Mouse (Mus musculus) frontal cortex, postnatal 25 days (tissue): ENCODE results near the gene Resp18.
A peak's percentile ranks its signal among the peaks of the same experiment; 100 is the strongest.

Experiments
- DNase-seq, 2 experiments: peaks; one replicate each; pipeline ENCODE4 v3.0.0; 2022; ENCODE audit warnings: low spot score in 2 of 2

Resp18 gene

DNA sequence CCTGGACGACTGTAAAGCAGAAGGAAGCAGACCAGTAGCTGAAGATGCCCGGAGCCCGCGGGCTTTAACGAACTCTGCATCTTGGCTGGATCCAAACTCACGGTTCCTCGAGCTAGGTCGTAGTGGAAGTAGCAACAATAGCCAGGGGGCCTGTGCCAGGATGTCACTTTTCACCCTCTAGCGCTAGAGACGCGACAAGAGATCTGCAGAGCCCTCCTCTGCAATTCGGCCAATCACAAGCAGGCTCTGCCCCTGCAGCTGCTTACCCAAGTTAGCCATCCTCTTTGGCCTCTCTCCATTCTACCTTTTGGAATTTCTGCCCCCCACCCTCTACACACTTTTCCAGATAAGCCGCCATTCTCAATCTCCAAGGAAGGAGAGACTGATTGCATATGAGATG lies at the start of gene Resp18:
TSS of gene Resp18 (minus strand) at position 188 of the 400 bp plus-strand sequence.
- DNase-seq = no peak

DNA sequence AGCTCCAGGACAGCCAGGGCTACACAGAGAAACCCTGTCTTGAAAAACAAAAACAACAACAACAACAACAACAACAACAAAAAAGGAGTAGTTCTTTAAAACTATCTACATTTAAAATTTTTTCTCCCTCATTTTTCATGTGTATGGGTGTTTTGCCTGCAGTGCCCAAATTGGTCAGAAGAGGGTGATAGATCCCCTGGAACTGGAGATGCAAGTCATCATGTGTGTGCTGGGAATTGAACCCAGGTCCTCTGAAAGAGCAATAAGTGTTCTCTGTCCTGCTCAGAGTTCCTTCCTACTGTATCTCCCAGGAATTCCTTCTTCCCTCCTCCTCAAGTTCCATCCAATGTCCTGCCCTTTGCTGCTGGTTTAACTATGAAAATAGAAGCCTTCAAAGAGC lies 49.2 kb upstream of the Resp18 start:
- no peak for DNase-seq

DNA sequence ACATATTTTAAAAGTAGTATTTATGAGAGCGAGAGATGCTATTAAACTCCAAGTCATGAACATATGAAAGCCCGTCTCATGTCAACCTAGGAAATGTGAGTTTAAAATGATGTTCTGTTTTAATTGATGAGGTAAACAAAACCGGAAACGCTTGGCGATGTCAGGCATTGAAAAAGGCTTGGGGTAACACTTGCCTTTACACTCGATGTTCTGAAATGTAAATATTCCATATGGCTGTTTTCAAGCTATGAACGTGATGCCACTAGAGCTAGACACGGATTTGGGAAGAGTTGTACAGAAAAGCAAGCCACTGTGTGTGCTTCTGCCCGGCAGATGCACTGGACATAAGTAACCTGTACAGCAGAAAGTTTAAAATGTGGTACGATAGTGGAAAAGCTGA lies 41.0 kb upstream of the Resp18 start:
- no peak for DNase-seq

DNA sequence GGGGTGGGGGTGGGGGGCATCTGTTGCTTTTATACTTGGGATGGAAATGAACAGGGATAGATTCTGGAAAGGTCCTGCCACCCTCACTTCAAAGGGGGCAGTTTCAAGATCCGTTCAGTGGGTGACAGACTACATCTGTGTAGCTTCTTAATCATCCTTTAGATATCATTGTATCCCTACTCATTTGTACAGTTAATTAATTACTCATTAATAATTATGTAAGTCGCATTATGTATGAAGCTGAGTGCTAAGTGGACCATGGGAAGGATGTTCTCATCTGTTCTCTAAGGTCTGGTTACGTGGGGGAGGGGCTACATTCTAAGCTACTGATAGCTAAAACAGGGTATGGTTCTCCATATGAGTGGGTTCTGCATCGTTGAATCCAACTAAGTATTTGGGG lies 40.5 kb upstream of the Resp18 start:
- DNase-seq = no peak

DNA sequence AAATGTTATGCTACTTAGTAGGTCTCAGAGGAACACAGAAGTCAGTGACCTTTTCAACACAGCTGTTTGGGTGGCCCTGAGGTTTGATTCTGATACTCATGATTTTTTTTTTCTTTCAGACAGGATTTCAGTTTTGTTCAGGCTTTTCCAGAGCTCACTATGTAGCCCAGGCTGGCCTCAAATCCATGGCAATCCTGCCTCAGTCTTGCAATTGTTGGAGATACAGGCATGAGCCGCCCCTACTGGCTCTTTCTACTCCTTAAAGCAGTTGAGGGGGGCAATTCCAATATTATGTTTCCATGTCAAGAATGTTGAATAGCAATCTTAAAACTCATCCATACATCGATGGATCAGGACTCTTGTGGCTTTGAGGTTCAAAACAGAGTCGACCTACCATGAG lies 40.1 kb upstream of the Resp18 start:
- DNase-seq = no peak

DNA sequence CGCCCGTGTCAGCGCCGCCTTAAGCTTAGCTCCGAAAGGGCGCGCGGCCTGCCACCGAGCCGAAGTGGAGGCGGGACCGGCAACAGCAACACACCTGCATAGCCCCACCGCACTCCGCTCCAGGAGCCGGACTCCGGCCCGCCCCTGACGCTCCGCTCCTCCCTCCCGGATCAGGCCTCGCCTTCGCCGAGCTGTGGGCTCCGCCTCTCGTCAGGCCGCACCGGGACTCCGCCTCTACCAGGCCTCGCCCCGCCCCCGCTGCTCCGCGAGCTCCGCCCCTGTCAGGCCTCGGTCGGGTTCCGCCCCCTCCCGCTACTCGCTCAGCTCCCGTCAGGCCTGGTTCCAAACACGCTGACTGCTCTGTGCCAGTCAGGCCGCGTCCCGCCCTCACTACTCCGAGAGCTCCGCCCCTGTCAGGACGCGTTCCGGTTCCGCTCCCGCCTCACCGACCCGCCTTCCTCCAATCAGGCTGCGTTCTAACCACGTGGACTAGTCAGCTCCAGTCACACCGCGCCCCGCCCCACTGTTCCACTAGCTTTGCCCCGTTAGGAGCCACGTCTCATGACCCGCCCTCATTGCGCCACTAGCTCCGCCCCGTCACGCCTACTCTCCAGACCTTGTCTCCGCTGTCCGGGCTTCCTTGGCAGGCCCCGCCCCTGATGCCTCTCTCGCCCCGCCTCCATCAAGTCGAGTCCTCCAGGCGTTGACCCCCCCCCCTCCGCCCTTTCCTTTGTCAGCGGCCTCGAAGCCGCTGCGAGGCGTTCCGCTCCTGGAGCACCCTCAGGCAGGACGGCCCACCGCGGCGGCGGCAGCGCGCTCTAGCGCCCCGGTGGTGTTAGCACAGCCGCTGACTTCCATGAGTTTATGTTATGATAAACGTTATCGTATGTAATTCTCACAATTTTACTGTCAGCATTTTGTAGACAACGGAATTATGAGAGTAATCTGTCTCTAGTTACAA lies 39.3 kb upstream of the Resp18 start, which contains the start of gene Dnpep:
TSS of gene Dnpep (minus strand) at position 750 of the 961 bp plus-strand sequence.
- peak; percentile 99 to 100 for DNase-seq

DNA sequence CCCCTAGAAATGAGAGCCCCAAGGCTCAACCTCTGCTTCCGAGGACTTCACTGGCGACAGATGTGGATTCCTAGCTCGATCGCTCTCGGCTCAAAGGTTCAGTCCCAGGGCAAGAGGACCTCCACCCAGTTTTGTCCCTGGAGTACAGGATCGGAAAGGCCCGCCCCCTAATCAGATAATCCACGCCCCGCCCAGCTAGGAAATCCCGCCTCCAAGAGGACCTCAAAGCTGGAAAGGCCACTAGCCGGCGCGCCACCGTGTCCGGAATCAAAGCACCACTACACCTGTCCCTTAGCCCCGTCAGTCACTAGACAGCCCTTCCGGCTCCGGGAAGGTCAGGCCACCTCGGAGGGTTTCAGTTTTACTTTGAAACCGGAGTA lies 38.6 kb upstream of the Resp18 start:
- DNase-seq = peak; percentile 59 to 62

DNA sequence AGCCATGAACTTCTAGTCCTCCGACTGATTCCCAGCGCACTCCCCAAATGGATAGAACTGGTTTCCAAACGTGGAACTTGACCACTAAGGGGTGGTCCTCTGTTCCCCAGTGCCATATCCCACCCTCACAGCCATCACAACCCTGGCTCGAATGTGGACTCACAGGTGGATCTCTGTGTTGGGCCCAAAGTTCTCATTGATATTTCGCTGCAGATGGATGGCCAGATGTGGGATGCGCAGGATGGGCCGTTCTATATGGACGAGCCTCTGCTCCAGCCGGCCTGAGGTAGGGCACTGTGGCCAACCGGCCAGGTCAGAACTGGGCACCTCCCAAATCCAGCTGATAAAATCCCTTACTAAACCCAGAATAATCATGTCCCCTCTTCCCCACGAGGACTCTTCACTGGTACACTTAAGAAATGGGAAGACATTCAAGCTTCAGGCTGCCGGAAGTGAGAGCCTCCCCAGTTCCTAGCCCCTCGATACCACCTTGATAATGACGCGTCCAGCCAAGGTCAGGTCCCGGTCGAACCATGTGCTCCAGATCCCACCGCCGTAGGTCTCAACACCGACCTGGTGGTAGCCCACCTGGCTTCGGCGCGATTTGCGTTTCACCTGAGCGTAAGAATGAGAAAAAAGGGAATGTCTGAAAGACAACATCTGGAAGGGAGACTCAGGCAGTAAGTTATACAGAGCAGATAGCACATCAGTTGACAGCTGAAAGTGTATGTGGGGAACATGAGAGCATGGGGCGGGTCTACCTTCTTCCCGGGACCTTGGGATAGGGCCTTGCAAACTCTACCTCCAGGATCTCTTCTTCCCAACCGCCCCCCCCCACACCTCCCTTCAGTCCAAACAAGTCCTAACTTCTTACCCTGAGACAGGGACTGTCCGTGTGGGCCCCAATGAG lies 37.5 kb upstream of the Resp18 start:
- DNase-seq = no peak

DNA sequence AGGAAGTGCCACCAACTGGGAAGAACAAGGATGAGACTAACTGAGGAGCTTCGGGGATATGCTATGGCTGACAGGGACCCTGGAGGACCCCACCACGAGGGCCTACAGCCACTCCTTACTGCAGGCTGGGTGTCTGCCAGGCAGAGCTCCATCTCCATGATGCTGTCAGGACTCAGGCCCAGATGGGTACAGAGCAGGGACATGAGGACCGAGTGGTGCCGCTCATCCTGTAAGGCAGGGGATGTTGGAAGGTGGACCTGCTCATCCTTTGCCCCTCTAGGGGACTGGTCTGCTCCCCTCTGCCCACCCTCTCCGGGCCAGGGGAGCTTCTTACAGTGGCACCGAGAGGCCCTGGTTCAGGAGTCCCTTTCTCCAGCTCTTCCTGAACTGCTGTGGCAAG lies 36.8 kb upstream of the Resp18 start:
- DNase-seq = no peak

DNA sequence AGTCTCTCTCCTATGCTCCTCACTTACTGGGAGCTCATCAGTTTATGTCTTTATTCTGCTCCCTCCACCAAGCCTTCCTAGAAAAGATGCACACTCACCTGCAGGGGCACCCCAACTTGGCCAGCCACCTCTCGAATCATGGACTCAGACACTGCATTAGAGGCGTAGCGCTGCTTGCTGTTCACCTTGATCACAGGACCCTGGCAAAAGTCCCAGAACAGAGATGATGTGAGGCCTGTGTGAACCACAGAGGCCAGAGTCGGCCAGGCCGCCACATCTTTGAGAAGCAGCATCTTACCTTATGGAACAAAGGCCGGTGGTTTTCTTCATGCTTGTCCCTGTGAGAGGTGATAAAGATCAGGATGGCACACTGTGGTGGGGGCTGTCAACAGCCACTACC lies 33.5 kb upstream of the Resp18 start:
- DNase-seq = no peak

DNA sequence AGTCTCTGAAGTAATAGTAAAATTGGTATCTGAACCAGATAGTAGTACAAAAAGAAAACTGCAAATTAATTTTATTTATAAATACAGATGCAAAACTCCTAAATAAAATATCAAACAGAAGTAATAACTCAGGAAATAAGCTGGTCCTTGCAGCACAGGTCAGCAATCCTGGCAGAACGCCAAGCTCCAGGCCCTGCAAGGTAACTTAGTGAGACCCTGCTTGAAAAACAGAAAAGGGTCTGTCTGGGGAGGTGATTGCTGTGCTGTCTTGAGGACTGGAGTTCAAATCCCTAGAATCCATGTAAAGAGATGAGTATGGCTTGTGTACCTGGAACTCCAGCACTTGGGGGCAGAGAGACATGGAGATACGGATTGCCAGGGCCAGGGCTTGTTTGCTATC lies 26.4 kb upstream of the Resp18 start:
- DNase-seq = no peak

DNA sequence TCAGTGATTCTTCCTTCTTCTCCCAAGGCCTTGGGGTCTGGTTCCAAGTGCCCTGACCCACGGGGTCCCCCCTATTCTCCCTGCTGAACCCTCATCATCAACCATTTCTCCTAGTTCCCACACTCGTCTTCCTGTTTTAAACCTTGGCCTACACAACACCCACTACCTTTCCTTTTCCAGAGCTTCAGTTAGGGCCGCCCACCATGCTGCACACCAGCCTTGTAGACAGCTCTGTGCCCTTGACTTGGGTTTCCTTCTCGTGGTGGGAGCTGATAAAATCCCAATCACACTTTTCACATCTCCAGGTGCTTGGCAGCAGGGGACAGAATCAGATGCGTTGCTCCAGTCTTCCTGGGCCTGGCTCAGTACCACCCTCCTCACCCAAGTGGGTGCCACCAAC lies 16.1 kb upstream of the Resp18 start:
- DNase-seq = no peak

DNA sequence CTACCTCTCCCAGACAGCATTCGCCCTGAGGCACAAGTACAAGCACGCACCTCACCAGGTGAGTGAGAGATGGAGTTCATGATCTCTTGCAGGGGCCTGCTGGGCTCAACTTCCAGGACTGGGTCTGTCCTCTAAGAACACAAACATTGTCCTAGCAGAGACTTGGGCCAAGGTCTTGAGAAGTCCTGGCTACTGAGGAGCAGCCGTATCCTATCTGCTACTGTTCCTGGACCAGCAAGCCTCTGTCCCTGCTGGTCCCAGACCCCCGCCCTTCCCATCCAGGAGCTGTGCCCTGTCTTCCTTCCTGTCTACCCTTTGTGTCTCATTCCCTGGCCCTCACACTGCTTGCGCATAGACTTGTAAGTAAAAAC lies 15.1 kb upstream of the Resp18 start:
- DNase-seq = no peak

DNA sequence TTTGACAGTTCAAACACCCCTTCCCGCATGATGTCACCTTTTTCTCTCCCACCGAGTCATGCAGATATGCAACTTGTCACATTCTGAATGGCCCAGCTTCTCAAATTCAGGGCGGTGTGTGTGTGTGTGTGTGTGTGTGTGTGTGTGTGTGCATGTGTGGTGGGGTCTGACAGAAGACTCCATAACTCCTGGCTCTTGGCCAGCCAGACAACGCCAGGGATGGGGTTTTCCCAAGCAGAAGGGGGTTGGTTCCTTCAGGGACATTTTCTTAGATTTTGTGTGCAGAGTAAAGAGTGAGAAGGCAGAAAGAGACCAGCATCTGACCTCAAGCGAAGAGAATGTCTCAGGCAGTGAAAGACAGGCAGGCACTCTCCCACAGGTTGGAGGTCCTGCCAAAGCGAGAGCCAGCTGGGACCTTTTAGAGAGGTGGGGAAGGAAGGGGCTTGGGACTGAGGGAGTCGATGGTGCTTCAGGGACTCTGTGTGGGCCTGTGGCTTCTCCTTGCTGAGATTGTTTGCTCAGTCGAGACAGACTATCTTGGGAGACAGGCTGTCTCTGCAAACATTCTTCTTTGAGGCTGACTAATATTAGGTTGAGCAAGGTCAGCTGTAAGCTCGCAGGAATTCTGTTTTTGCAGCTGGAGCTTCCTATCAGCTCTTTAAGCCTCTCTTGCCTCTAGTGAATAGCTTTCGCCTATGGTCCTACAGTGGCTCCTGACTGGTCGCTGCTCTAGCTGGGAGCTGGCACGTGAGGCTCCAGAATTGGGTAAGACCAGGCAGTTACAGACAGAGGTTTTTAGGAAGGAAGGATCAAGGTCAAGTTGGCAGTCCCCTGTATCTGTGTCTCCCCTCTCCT lies 14.5 kb upstream of the Resp18 start:
- no peak for DNase-seq

DNA sequence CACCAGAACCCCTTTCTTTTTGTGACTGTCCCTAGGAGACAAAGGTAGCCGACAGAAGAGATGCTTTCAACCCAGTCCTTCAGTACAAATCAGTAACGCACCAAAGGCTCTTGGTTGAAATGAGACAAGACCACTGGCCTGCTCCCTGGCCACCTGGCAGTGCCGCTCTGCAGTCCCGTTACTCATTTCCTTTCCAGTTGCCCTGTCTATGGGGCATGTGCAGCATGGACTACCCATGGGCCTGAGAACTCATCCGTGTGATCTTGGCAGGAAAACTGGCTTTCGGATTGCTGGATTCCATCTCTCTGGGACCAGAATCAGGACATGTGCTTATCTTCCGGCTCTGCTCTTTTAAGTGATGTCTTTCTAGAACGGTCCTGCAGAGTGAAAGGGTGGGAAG lies 13.1 kb upstream of the Resp18 start:
- no peak for DNase-seq

DNA sequence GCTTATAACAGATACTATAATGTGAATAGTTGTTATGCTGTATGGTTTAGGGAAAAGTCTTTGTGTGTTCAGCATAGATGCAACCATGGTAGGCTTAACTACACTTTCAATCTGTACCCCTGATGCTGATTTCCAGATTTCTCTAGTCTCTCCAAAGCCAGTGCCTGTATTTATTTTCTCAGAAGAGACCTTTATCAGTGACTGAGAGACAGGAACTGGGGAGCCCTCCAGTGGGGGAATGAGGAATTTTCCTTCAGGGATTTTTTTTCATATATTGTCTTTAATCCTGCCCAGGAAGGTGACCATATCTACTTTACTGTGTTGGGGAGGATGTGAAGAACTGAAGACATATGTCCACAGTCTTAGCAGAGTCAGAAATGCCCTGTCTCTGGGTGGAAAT lies 12.4 kb upstream of the Resp18 start:
- DNase-seq = peak in 1 of 2 experiments; percentile 46

DNA sequence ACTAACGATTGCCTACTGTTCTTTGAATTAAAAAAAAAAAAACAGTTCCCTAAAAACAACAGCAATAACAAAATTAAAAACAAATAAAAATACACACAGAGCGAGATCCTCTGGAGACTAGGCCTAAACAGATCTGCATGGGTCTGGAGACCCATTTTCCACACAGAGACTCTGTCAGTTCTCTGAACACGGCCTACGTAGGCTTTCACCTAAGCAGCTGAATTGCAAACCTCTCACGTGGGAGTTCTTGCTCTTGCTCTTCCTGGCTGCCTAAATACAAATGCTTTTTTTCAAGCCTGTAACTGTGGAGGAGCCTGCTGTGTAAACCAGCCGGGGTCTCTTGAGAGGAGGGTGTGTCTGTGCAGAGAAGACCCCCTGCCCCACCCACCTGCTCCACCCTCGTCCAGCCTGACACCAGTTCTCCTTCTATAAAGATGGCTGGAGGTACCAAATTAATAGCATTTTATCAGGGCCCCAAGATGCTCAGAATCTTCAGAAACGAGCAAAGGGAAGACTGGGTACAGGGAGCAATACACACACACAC lies 11.7 kb upstream of the Resp18 start:
- DNase-seq = no peak

DNA sequence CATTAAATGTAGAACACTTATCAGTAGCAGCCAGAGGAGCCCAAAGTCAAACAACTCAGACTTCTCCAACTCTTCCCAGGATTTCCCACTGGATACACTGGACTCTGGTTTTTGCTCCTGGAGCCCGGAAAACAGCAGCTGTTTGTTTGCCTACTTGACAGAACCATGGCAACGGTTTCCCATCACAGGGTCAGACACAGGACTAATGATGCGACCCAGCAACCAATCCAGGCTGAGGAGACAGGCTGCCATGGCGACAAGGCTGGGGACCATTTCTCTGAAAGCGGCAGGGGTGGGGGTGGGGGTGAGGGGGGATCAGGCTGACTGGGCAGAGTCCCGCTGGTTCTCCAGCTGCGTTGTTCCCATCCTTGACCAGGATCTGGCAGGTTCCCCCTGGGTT lies 11.2 kb upstream of the Resp18 start:
- no peak for DNase-seq

DNA sequence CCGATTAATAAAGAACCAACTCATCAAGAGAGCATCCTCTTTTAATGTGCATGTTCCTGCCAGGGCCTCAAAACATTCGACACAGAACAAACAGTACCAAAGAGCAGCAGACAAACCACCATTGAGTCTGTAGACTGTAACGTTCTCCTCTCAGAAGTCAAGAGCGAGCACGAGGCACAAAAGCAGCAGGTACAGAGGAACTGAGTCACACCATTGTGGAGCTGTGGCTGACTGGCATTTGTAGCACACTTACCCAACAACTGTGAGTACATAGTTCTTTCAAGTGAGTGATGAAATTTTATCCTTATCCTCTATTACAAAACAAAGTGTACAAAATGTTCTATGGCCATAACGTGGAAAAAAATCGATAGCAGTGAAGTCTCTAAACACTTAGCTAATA lies 6.7 kb upstream of the Resp18 start:
- no peak for DNase-seq

DNA sequence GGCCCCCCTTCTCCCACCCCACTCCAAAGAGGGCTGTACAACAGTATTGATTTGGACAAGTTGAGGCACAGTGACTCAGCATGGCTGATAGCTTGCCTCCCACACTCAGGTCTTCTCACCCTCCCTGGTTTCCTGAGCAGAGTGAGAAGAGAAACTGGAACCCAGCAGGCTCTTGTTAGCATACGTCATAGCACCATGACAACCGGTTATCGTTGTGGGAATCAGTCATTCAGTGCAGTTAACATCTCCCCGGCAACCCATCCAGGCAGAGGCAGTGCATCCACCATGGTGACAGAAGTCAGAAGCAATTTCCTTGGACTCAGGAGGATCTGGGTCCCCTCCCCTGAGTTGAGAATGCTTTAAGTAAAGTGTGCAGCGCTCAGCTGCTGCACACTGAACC lies 4.8 kb upstream of the Resp18 start:
- no peak for DNase-seq
